Mouse (Mus musculus) MEL (cell line): ENCODE results near the gene Lactbl1. TPM values are rescaled to one million over a fixed set of nuclear protein-coding genes. Genes with fewer than 3 reads are reported as not detected.

Experiments
- DNase-seq: peaks from one replicate; pipeline ENCODE4 v3.0.0; 2011; ENCODE audit warnings: low read depth, low spot score
- H3K27ac ChIP-seq: 2 replicates; pipeline ENCODE4 v1.5.1; 2012; ENCODE audit warnings: low read depth, mild to moderate bottlenecking, control low read depth, low read length, moderate library complexity; ENCODE audit not compliant: control insufficient read depth
- H3K27me3 ChIP-seq, 2 experiments: fragments of 150-350 bp in 1 of 2; sonication (generic) in 1 of 2; 2 replicates each; pipeline ENCODE4 v1.6.1; 2012; ENCODE audit warnings: low read length in 2 of 2, mild to moderate bottlenecking in 2 of 2, improper control_type of control experiment in 1 of 2, moderate library complexity in 1 of 2; ENCODE audit not compliant: insufficient read depth in 2 of 2, control insufficient read depth in 1 of 2
- H3K36me3 ChIP-seq, 2 experiments: 2 replicates each; pipeline ENCODE4 v1.6.1; 2012 to 2014; ENCODE audit warnings: low read length in 2 of 2, improper control_type of control experiment in 1 of 2, inconsistent platforms in 1 of 2, mild to moderate bottlenecking in 1 of 2; ENCODE audit not compliant: insufficient read depth in 2 of 2, control insufficient read depth in 1 of 2
- H3K4me1 ChIP-seq, 2 experiments: fragments of 150-350 bp in 1 of 2; sonication (generic) in 1 of 2; 2 replicates each; pipeline ENCODE4 v1.6.1; 2012; ENCODE audit warnings: low read length in 2 of 2, improper control_type of control experiment in 1 of 2, mild to moderate bottlenecking in 1 of 2; ENCODE audit not compliant: insufficient read depth in 2 of 2, control insufficient read depth in 1 of 2
- H3K4me3 ChIP-seq, 2 experiments: fragments of 150-350 bp in 1 of 2; sonication (generic) in 1 of 2; 2 replicates each; pipeline ENCODE4 v1.5.1; 2012; ENCODE audit warnings: low read depth in 2 of 2, low read length in 2 of 2, mild to moderate bottlenecking in 2 of 2, moderate library complexity in 2 of 2, control low read depth in 1 of 2, improper control_type of control experiment in 1 of 2; ENCODE audit not compliant: control insufficient read depth in 1 of 2, insufficient read depth in 1 of 2
- H3K79me2 ChIP-seq: 2 replicates; pipeline ENCODE4 v1.6.1; 2012; ENCODE audit warnings: mild to moderate bottlenecking, low read length, moderate library complexity; ENCODE audit not compliant: control insufficient read depth, poor library complexity, insufficient read depth
- H3K9ac ChIP-seq: 2 replicates; pipeline ENCODE4 v1.6.1; 2012; ENCODE audit warnings: low read depth, mild to moderate bottlenecking, control low read depth, low read length, moderate library complexity; ENCODE audit not compliant: control insufficient read depth, poor library complexity, severe bottlenecking
- H3K9me3 ChIP-seq: fragments of 150-350 bp; sonication (generic); replicated peaks from 2 replicates; pipeline ENCODE4 v1.6.1; 2012; ENCODE audit warnings: mild to moderate bottlenecking, low read length, improper control_type of control experiment, moderate library complexity; ENCODE audit not compliant: insufficient read depth
- CHD1 ChIP-seq: IDR thresholded peaks from 2 replicates; pipeline ENCODE4 v1.6.1; 2012; ENCODE audit warnings: low read depth, mild to moderate bottlenecking, inconsistent platforms, low read length, improper control_type of control experiment
- CHD2 ChIP-seq: IDR thresholded peaks from 2 replicates; pipeline ENCODE4 v1.6.1; 2011; ENCODE audit warnings: low read length, improper control_type of control experiment
- CTCF ChIP-seq, 3 experiments: IDR thresholded peaks in 2 of 3; conservative IDR thresholded peaks in 1 of 3; 2 replicates each; pipeline ENCODE4 v1.5.1; 2011 to 2012; ENCODE audit warnings: low read length in 3 of 3, low read depth in 2 of 3, mild to moderate bottlenecking in 2 of 3, improper control_type of control experiment in 1 of 3, inconsistent platforms in 1 of 3, mixed read lengths in 1 of 3, moderate library complexity in 1 of 3; ENCODE audit not compliant: control insufficient read depth in 1 of 3, insufficient read depth in 1 of 3, poor library complexity in 1 of 3, severe bottlenecking in 1 of 3
- E2F4 ChIP-seq: IDR thresholded peaks from 2 replicates; pipeline ENCODE4 v1.6.1; 2011; ENCODE audit warnings: low read depth, low read length, improper control_type of control experiment, borderline replicate concordance
- ELF1 ChIP-seq: IDR thresholded peaks from 2 replicates; pipeline ENCODE4 v1.6.1; 2014; ENCODE audit warnings: low read depth, mild to moderate bottlenecking, inconsistent platforms, low read length, improper control_type of control experiment, moderate library complexity
- EP300 ChIP-seq, 2 experiments: IDR thresholded peaks; 2 replicates each; pipeline ENCODE4 v1.6.1; 2011; ENCODE audit warnings: improper control_type of control experiment in 2 of 2, low read length in 2 of 2, low read depth in 1 of 2, mild to moderate bottlenecking in 1 of 2
- ETS1 ChIP-seq: IDR thresholded peaks from 2 replicates; pipeline ENCODE4 v1.6.1; 2012; ENCODE audit warnings: low read depth, mild to moderate bottlenecking, inconsistent platforms, low read length, improper control_type of control experiment, moderate library complexity
- GABPA ChIP-seq: IDR thresholded peaks from 2 replicates; pipeline ENCODE4 v1.6.1; 2012; ENCODE audit warnings: low read depth, mild to moderate bottlenecking, inconsistent platforms, low read length, improper control_type of control experiment, moderate library complexity
- HCFC1 ChIP-seq: IDR thresholded peaks from 2 replicates; pipeline ENCODE4 v1.6.1; 2012; ENCODE audit warnings: low read depth, mild to moderate bottlenecking, inconsistent platforms, low read length, improper control_type of control experiment, moderate library complexity
- JUND ChIP-seq: IDR thresholded peaks from 2 replicates; pipeline ENCODE4 v1.6.1; 2011; ENCODE audit warnings: low read depth, mild to moderate bottlenecking, improper control_type of control experiment, low read length
- KAT2A ChIP-seq: conservative IDR thresholded peaks from 2 replicates; pipeline ENCODE4 v1.6.1; 2012; ENCODE audit warnings: low read depth, low read length, improper control_type of control experiment, inconsistent platforms
- MAZ ChIP-seq: IDR thresholded peaks from 2 replicates; pipeline ENCODE4 v1.6.1; 2012; ENCODE audit warnings: low read depth, mild to moderate bottlenecking, inconsistent platforms, low read length, improper control_type of control experiment
- MYB ChIP-seq: IDR thresholded peaks from 2 replicates; pipeline ENCODE4 v1.6.1; 2011; ENCODE audit warnings: mild to moderate bottlenecking, low read depth, low read length, improper control_type of control experiment
- NELFE ChIP-seq: IDR thresholded peaks from 2 replicates; pipeline ENCODE4 v1.6.1; 2011; ENCODE audit warnings: low read depth, low read length, improper control_type of control experiment
- RAD21 ChIP-seq: IDR thresholded peaks from 2 replicates; pipeline ENCODE4 v1.6.1; 2011; ENCODE audit warnings: mild to moderate bottlenecking, low read depth, low read length, improper control_type of control experiment
- SIN3A ChIP-seq: IDR thresholded peaks from 2 replicates; pipeline ENCODE4 v1.6.1; 2012; ENCODE audit warnings: low read length, improper control_type of control experiment, inconsistent platforms
- SMC3 ChIP-seq: IDR thresholded peaks from 2 replicates; pipeline ENCODE4 v1.6.1; 2011; ENCODE audit warnings: low read depth, low read length, improper control_type of control experiment
- TAL1 ChIP-seq: IDR thresholded peaks from 2 replicates; pipeline ENCODE4 v1.6.1; 2012; ENCODE audit warnings: mild to moderate bottlenecking, inconsistent platforms, low read length, moderate library complexity, mixed read lengths
- TCF12 ChIP-seq: IDR thresholded peaks from 2 replicates; pipeline ENCODE4 v1.6.1; 2014; ENCODE audit warnings: low read depth, mild to moderate bottlenecking, inconsistent platforms, low read length, improper control_type of control experiment, moderate library complexity
- ZC3H11A ChIP-seq: IDR thresholded peaks from 2 replicates; pipeline ENCODE4 v1.6.1; 2012; ENCODE audit warnings: low read depth, mild to moderate bottlenecking, inconsistent platforms, low read length, improper control_type of control experiment
- ZKSCAN1 ChIP-seq: IDR thresholded peaks from 2 replicates; pipeline ENCODE4 v1.6.1; 2012; ENCODE audit warnings: low read depth, mild to moderate bottlenecking, inconsistent platforms, low read length, improper control_type of control experiment, moderate library complexity
- polyA plus RNA-seq, 2 experiments: library from polyadenylated mRNA; stranded (reverse) in 1 of 2; unstranded in 1 of 2; fragments of >175 nt in 1 of 2; fragments of >200 nt in 1 of 2; gene quantifications; 2 replicates each; pipeline versions ENCODE4 v1.2.1 to v1.2.4; 2012; ENCODE audit warnings: low replicate concordance in 2 of 2, low read depth in 1 of 2; ENCODE audit not compliant: insufficient read length in 2 of 2, insufficient read depth in 1 of 2, missing spikeins in 1 of 2
- total RNA-seq: library from RNA; depleted of rRNA; stranded (reverse); fragments of 300-350 nt; gene quantifications from 2 replicates; pipeline ENCODE4 v1.2.3, GENCODE M21; 2012

Lactbl1 gene
- total and polyA plus RNA-seq, 3 experiments: not detected

- Histone ChIP-seq H3K9me3 (no peaks in the 10 kb centered on the region), H3K27ac (no peak overlapping the region), H3K79me2 (no peaks in the 10 kb centered on the region), H3K4me3 (no peak overlapping the region), H3K4me1 (no peaks in the 10 kb centered on the region)
- no peak for DNase-seq
- no peak for TF ChIP-seq NELFE
- TF ChIP-seq CHD2: no peak
- no peak for TF ChIP-seq CHD1
- no peak for TF ChIP-seq KAT2A
- no peak for TF ChIP-seq EP300 (IDR thresholded peaks at IDR 0.05; ENCODE audit: low read depth in 1 of 2, low read length in 2 of 2)
- TF ChIP-seq TCF12: no peak
- TF ChIP-seq SIN3A: no peak
- no peak for TF ChIP-seq E2F4
- TF ChIP-seq ELF1: no peak
- TF ChIP-seq TAL1: no peak
- no peak for TF ChIP-seq MAZ
- no peak for TF ChIP-seq ETS1
- TF ChIP-seq, all 39 proteins: peak for 0
- H3K9ac ChIP-seq: no peak overlapping the region
- no peaks in the 10 kb centered on the region for H3K36me3 ChIP-seq
- H3K27me3 ChIP-seq: peaks cover 0 to 4% of the 10 kb centered on the region in 2 experiments; a peak in 3 of 4 replicates
Observed at GRCm38 (mm10) chr4:136638230-136638750, 15.9 kb downstream of the Lactbl1 start.

DNA sequence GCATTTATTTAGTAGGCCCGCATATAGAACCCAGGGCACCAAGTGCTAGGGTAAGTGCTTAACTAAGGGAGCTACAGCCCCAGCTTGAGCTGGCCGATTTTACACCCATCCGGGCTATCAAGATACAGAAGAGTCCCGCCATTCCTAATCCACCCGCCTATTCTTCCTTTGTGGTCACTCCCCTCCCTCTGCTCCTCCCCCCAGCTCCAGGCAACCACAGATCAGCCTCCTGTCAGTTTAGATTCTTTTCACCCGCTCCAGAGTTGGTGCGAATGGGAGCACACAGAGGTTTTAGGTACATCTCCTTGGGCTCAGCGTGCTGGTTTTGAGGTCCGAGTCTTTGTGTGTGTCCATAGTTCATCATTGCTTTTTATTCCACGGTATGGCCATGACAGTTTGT is 16.5 kb downstream of the Lactbl1 start:
- no peak for DNase-seq
- Histone ChIP-seq H3K27ac (no peak overlapping the region), H3K4me3 (no peak overlapping the region), H3K9ac (no peak overlapping the region), H3K9me3 (no peaks in the 10 kb centered on the region), H3K79me2 (no peaks in the 10 kb centered on the region), H3K36me3 (no peaks in the 10 kb centered on the region), H3K4me1 (no peaks in the 10 kb centered on the region), H3K27me3 (peaks cover 0 to 4% of the 10 kb centered on the region in 2 experiments; a peak in 3 of 4 replicates)
- TF ChIP-seq ZKSCAN1: no peak
- no peak for TF ChIP-seq HCFC1

DNA sequence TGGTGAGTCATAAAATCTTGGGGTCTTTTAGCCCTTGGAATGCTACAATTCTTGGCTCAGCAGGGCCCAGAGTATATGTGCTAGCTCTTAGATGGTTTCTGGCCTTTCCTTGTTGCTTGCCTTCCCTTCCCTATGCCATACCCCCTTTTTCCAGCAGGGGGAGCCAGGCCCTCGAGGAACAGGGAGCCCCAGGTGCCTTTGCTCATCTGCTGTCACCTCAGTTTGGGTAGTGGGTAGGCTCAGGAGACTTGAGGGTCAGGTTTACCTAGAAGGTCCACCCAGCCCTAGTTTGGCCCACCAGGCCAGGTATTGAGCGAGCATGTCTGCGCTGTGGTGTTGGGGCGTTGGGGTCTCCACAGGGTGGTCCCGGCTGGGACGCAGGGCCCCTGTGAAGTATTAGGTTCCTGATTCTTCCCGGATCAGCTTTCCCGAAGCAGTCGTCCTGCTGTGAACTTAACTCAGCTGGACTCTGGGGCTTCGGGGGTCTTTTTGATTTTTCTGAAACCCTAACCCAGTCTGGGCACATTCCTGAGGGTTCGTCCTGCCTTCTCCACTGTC is 26.6 kb downstream of the Lactbl1 start:
- Histone ChIP-seq H3K9ac (peak overlapping the region; percentile 13), H3K79me2 (peaks cover 2% of the 10 kb centered on the region; the same call in 1 of the 2 replicates), H3K36me3 (peaks cover 0 to under 1% of the 10 kb centered on the region in 2 experiments; a peak in 2 of 4 replicates), H3K9me3 (no peaks in the 10 kb centered on the region), H3K27ac (no peak overlapping the region), H3K4me1 (peaks cover 0 to 14% of the 10 kb centered on the region in 2 experiments; a peak in 2 of 4 replicates), H3K4me3 (peak overlapping the region; percentile 43 to 54), H3K27me3 (no peaks in the 10 kb centered on the region)
- peak; percentile 88 for DNase-seq
- TF ChIP-seq JUND: no peak
- TF ChIP-seq SMC3: peak; percentile 95
- peak; percentile 91 for TF ChIP-seq ZC3H11A
- no peak for TF ChIP-seq MYB
- peak; percentile 61 for TF ChIP-seq SIN3A
- 0 out of 2 replicates have a peak, but pooled peaks have one; percentile 20 for TF ChIP-seq GABPA
- peak; percentile 90 to 95 (median 92) for TF ChIP-seq CTCF (IDR thresholded peaks at IDR 0.05 in 2 of 3, conservative IDR thresholded peaks at IDR 0.05 in 1 of 3; ENCODE audit: control insufficient read depth in 1 of 3, insufficient read depth in 1 of 3, low read depth in 2 of 3, low read length in 3 of 3, poor library complexity in 1 of 3, severe bottlenecking in 1 of 3)
- TF ChIP-seq TCF12: 0 out of 2 replicates have a peak, but pooled peaks have one; percentile 19
- TF ChIP-seq ELF1: no peak
- peak; percentile 95 for TF ChIP-seq RAD21
